Mouse (Mus musculus): ENCODE measurements at regions not wholly inside any gene's neighbourhood (a gene's known extent, or its start where the extent isn't known, plus 50 kb on each side); places are given as distances from the start of the nearest gene placed in this dataset.

DNA sequence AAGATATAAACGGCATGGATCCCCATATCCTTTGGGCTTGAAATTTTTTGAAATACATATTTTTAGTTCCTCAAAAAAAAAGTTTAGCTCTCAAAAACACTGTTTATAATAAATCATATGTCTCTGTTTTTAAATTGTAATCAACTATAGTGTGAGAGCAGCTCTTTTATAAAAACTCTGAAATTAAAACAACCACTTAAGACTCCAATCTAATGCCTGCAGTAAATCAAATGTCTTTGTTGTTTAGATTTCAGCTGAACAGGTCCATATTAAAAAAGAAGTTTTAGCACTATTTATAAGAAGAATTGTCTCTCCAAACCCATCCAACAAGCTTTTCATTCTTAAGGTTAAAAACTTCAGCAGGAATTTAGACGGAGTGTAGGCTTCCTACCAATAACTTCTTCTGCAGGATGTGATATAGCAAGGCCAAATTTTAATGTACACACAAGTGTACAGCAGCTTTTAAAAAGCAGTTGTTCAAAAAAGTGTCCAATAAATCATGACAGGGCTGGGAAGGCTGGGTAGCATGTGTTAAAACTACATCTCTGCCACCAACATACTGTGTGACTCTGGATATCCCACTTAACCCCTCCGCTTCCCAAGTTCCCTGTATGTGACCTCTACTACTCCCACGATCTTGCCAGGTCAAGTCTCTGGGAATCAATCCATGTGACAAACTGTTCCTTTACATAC lies 160.6 kb upstream of the Paip1 start:
- DNase-seq (ENCODE audit: low spot score) = no peak

DNA sequence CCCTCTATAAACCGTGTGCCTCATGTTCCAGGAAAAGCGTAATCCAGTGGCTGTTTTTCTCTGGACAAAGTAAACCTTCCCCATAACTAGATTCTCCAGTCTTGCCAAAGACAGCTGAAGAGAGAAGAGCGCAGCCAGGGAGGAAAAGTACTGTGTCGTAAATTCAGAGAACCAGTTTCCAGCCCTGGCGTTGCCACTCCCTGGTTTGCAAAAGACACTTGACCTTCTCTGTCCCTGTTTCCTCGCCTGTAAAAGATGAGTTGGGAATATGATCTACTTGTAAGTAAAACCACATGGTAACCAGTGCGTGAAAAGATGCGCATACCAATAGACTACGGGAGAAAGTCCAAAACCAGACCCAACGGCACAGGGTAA lies 160.1 kb upstream of the Paip1 start:
- peak; percentile 6 for DNase-seq (ENCODE audit: low spot score)

DNA sequence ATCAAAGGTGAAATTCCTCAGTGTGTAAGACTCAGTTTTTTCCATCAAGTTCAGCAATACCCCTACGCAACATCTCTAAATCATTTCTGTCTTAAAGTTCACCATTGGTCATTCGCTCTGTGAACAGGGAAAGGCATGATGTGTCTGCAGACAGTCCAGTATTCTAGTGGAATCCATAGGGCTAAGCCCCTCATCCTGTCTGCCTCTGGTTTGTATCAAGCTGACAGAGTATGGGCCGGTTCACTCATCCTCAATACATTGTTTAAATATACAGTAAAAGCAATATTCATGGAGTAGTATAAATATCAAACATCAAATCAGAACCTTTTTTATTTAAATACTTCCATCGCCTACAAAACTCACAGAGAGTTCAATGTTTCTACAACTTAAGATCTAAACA lies 152.9 kb upstream of the Paip1 start:
- DNase-seq (ENCODE audit: low spot score) = no peak

DNA sequence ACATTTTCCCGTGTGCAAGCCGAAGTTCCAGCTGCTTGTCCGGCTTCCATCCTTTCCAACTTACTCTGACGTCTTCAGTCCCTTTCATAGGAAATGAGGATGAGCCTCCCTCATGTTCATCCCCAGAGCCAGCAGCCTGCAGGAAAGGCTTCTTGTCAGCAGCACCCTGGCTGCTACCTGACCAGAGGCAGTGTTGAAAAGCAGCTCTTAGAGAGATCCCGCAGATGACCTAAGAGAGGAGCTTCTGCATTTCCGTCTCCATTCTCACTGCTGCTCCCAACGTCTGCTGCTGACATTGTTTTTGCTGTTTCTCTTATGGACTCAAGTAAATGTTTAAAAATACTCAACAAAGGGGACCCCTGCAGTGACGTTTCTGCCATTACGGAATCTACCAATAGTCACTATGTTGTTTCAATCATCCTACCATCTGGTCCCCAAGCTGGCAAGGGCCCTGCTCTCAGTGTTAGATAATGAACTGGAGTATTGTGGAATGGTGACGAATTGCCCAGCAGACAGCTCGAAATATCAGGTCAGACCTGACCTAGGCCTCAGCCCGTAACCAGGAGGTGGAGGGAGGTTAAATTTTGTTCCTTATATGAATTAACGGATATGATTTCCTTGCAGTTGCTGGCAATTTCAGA lies 151.0 kb upstream of the Paip1 start:
- DNase-seq (ENCODE audit: low spot score) = no peak

DNA sequence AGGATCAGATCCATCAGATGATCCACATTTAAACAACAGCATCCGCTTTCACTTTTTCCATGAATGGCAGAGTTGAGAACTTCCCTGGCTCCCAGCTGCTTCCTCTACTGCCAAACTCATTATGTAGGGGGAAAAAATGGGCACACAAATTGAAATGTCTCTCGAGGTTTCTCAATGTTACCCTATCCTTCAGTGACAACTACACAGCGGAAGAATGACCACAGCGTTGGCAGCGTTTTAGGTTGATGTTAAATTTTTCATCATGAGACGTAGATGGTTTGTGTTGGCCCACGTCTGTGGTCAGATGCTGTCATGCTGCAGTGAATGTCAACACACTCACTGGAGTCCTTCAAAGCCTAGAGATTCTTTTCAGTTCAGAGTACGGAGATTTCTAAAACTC lies 149.0 kb upstream of the Paip1 start:
- DNase-seq (ENCODE audit: low spot score) = no peak

DNA sequence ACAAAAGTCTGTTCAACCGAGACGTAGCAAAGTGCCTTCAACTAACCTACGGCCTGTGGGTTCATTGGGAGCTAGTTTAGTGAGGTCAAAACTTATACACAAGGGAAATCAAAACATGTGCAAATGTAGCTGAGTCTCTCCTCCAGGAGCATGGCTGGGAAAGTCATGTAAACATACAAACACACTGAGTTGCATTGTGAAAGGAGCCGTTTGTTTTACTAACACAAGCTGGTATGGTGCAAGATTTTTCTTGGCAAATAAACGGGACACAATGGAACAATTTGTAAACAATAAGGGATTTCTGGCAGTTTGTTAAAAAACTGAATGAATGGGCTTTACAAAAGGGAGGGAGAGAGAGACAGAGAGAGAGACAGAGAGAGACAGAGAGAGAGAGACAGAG lies 147.8 kb upstream of the Paip1 start:
- no peak for DNase-seq (ENCODE audit: low spot score)

DNA sequence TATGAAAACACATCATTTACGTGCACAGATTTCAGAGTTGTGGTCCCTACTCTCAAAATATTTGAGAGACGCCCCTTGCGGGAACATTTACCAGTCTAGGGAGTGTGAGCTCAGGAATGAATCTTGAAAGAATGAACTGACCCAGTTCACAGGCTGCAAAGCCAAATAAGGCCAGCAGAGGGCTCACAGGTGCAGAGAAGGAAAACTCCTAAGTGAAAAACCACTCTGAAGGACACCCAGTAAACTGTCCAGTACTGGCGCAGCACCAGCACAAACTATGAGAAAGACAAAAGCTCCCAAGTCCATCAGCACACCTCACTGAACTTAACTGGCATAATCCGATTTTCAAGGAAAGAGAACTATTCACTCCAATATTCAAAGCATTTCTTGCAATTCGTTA lies 145.0 kb upstream of the Paip1 start:
- DNase-seq (ENCODE audit: low spot score) = peak; percentile 81

DNA sequence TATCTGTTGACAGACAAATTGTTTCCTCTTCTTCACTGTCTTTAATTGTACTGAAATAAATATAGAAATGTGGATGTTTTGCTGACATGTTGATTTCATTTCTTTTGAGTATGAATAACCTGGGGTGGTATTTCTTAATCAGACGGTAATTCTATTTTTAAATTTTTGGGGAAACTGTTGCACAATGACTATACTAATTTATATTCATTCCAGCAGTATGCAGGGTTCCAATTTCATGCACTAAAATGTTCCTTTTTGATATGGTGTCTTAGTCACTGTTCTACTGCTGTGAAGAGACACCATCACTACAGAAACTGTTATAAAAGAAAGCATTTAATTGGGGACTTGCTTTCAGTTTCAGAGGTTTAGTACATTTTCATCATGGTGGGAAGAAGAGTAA lies 119.2 kb upstream of the Paip1 start:
- DNase-seq (ENCODE audit: low spot score) = no peak

DNA sequence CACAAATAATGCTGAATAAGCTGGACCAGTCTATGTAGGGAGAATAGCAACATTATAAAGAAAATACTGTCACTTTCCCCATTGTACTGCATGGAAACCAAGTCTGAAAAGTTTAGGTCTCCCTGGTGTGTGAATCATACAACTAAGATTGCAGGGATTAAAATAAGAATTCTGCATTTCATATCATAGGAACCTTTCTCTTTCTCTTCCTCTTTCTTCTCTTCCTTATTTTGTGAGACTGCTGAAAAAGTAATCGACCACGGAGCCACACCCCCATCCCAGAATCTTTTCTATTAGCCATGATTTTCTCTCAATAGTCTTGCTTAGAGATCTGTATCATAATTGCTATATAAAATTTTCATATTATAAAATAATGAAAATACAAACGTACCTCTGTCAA lies 118.4 kb upstream of the Paip1 start:
- no peak for DNase-seq (ENCODE audit: low spot score)

DNA sequence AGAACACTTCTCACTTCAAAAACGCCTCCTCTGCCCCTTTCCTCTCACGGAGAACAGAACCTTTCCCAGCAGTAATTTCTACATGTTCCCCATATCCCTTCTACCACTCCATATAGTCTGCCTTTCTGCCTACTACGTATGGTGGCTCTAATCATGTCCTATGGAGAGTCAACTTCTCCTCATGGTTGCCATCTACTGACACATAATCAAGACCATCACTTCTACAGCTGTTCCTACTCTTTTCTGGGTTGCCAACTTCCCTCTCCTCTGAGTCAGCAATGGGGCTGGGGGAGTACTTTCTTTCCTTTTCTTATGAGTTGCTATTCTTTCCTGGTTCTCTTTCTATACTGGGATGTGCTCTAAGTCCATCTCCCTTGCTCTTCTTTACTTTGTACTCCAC lies 114.0 kb upstream of the Paip1 start:
- DNase-seq (ENCODE audit: low spot score) = no peak

DNA sequence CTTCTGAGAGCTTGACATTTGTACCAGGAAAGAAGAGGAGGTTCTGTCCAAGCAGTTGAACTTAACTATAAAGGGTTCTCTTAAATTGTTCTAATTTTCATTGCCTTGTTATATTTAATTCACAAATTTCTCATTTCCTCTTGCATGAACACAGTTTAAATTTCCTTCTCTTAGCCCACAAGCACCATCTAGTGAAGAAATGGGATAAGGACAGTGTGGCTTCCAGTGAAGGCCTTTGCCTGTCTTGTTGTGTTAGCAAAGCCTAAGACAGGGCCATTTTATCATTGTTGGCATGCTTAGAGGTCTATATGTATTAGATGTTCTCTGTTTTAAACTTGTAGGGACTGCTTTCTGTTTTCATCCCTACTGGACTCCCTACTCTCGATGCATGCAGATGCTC lies 110.0 kb upstream of the Paip1 start:
- no peak for DNase-seq (ENCODE audit: low spot score)

DNA sequence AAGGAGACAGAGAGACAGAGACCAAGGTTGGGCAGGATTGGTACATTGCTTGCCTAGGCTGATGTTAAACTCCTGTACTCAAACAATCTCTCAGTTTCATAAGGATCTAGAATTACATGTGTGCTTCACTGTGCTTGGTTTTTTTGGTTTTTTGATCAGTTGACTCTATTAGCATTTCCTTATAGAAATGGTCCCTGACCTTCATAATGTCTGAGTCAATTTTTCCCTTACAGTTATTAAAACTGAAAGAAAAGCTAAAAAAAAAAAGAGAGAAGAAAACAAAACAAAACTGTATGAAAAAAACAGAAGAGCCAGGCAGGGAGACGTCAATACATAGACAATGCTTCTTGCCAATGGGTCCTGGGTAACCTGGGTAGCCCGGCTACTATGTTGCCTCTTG lies 102.9 kb upstream of the Paip1 start:
- no peak for DNase-seq (ENCODE audit: low spot score)

DNA sequence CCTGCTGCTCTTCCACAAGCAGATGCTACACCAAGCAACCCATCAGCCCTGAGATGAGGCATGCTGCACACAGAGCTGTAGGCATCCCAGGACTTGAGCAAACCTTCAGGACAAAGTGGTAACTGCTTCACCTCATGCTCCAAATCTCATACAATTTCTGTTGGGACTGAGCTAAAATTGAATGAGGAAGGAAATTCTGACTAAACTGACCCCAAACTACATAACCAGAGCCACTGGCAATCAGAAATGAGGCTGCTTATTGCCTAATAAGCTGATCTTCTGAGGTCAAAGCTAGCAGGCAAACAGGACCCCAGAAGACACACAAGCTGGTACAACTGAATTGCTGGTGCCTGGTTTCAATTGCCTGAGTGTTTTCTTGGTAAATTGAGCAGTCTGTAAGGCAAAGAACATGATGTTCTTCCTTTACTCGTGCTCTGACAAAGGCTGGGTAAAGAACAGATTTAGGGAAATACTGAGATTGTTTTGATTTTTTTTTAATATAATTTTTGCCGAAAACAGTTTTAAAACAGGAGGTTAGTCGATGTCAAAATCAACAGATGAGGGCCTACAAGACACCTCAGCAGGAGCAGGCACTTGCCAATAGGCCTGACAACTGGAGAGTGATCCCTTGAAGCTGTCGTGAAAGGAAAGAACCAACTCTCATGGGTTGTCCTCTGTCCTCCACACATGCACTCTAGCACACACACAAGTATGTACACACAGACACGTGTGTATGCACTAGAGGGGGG lies 101.3 kb upstream of the Paip1 start:
- DNase-seq (ENCODE audit: low spot score) = no peak

DNA sequence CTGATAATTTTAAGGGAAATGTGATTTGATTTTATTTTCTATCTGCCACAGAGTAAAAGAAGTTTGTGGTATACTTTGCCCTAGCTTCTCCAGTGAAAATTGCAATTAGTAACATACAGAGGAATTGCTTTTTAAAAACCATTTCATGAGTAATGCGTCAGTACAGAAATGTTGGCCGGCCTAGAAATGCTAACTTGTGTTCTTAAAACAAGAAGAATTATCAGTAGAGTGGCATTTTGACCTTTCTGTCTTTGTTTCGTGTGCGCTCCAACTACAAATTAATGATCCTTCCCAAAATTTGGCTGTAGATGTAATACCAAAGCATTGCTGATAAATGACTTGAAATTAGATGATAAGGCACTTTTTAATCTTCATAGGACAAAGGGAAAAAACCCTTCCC lies 99.7 kb upstream of the Paip1 start:
- DNase-seq (ENCODE audit: low spot score) = no peak

DNA sequence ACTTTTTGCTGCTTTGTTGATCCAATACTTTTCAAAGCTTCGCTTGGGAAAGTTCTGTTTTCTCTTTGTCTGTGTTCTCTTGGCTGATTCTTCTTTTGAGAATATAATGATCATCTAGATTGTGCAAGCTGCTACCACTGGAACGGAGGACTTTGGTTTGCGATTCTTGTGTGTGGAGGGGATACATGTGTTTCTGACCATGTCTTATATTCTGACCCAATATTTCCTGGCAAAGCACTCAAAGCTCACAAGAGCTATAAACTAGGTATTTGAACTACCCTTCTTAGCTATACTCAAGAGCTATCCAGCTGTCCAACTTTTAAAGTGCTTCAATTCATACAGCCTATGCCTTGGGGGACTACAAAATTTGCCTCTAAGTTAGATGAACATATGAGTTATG lies 96.6 kb upstream of the Paip1 start:
- no peak for DNase-seq (ENCODE audit: low spot score)

DNA sequence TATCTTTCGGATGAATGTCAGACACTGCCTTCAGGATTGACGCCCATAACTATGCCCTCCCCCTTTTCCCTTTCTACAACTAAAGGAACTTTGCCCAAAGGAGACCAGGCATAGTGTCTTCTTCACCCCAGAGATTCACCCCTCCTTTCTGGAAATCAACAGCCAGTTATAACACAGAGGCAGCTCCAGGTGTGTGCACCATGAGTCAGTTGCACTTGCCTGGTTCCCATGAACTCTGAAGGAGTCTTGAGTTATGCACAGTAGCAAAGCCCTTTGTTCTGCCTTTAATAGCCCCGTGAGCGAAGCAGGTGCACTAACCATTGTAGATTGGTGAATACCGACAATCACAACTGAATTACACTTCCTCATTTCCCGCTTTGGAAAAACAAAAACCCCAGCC lies 94.5 kb upstream of the Paip1 start:
- DNase-seq (ENCODE audit: low spot score) = no peak

DNA sequence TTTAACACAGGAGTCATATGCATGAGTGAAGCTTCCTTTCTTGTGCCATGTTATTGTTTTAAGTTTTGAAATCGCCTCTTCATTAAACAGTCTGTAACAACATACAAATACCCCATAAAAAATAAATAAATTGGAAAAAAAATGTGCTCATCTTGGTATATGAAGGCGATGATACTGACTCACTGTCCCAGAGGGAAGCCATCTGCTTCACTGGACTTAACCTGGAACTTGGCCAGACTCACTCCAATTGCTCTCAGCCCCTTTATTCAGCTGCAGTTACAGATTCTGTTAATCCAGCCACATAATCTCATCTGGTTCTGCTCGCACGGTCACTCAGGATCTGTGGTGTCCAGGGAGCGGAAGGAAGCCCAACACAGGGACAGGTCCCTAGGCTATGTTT lies 90.5 kb upstream of the Paip1 start:
- no peak for DNase-seq (ENCODE audit: low spot score)

DNA sequence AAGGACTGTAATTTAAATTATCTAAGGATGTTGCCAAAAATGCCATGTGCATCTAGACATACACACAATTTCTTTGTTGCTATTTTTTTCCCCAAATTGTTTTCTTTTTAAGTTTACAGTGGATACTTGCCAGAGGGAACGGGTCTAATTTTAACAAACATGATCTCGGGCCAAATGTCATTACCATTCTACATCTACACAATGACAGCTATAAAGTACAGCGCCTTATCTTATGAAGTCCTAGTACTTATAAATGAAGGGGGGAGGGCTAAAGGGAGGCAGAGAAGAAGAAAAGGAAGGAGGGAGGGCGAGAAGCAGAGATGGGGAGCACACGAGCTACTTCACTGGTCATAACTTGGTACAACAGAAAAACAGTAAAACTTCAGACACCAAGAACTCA lies 89.4 kb upstream of the Paip1 start:
- no peak for DNase-seq (ENCODE audit: low spot score)

DNA sequence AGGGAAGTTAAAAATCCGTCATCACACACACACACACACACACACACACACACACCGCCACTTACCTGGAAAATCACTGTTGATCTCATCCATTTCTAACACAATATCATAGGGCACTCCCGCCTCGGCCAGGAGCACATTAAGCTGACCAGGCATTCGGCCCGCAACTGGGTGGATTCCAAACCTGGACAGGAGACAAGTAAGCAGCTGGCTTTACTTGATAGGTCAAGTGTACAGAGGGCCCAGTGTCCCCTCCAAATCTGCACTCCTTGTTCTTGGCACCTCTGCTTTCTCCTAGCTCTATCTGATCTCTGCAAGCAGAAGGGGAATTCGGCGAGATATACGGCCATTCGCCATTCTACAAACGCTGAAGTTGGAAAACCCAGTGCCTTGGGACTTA lies 88.6 kb upstream of the Paip1 start:
- DNase-seq (ENCODE audit: low spot score) = no peak

DNA sequence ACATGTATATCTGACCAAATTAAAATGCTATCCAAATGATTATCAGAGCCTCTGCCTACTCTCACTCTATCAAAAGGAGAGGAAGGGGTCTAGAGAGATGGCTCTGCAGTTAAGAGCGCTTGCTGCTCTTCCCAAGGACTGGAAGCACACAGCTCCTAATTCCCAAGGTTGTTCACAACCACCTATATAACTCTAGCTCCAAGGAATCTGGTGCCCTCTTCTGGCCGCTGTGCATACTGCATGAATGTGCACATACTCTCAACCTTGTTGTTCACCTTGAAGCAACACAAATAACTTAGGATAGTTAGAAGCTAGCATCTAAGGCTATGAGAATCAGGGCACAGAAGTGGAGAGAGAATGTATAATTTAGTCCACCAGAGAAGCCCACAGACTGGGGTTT lies 86.6 kb upstream of the Paip1 start:
- peak; percentile 81 for DNase-seq (ENCODE audit: low spot score)

DNA sequence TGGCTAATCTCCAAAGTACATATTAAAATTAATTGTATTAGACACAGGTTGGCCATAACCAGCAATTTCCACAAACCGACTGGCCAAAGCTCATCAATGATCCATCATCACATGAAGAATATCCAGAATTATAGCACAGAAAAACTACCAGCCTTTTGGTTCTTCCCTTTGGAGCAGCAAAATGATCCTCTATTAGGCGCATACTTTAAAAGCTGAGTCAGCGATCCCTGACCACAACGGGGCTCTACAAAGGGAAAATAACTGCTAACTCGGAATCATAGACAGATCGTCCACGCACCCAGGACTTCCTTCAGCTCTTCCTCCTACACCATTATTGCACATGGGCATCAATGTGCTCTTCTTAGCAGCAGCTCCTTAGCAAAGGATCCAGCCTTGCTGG lies 85.6 kb upstream of the Paip1 start:
- DNase-seq (ENCODE audit: low spot score) = no peak

DNA sequence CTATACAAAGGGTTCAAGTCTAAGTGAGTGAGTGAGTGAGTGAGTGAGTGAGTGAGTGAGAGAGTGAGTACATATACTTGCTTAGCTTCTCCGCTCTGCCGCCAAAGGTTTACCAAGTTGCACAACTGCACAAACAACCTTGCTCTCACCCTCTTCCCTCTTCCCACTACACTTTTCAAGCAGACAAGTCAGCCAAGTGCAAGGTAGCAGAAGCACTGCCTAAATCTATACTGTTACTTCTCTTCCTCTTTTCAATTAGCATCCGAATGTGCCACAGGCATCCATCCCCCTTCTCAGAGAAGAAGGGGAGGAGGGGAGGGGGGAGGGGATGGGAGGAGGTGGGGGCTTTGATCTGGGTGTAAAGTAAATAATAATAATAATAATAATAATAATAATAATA lies 80.4 kb upstream of the Paip1 start:
- DNase-seq (ENCODE audit: low spot score) = no peak

DNA sequence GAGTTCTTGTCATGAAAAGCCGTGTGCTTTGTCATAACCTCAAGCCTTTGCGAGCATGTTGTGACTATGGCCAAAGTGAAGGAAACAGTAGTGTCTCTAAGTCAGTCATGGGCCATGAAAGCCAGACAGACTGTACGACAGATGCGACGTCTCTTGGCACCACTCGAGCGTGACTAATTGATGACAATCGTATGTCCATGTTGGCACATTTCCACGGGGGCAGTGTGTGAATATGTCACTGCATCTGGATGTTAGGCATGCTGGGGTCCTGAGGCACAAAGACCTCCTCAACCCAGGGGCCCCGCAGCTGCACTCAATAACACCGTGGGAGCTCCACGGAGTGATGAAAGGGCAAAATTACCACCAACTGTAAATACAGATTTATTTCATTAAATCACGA lies 77.1 kb upstream of the Paip1 start:
- peak; percentile 14 for DNase-seq (ENCODE audit: low spot score)

DNA sequence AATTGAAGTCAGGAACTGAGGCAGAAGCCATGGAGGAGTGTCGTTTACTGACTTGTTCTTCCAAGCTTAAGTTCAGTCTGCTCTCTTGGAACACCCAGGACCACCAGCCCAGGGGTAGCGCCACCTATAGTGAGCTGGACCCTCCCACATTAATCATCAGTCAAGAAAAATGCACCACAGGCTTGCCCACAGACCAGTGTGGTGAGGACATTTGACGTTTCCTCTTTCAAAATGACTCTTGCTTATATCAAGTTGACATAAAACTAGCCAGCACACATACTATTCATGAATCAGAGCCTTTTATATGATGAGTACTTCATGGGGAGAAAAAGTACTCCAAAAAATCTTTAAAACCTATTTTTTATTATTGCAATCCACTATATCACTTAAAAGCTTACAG lies 69.7 kb upstream of the Paip1 start:
- DNase-seq (ENCODE audit: low spot score) = no peak

Data from embryo, embryonic 10.5 days (tissue).